Mouse (Mus musculus): ENCODE data around the gene Dnajc30. TPM values are rescaled to one million over a fixed set of nuclear protein-coding genes. Genes with fewer than 3 reads are reported as not detected.
A peak's percentile ranks its signal among the peaks of the same experiment; 100 is the strongest.
"Not testable (repeated sequence)": the region's sequence is repeated elsewhere in the genome, so short reads cannot be mapped to it uniquely, and the experiment has no call there.

Dnajc30 gene
- polyA plus RNA-seq, 1 experiment from 2014 or later: 28.1 TPM

GRCm38 (mm10) chr5:135064909-135065446 is 976 bp downstream of the Dnajc30 start, which contains the start of gene Bud23:
TSS of gene Bud23 (minus strand) at chr5:135064959.
- H3K4me2 ChIP-seq: peak within 1 kb of the TSS; percentile 96
- H3K27ac ChIP-seq (replicated peaks): peak within 1 kb of the TSS; percentile 64
- H3K4me3 ChIP-seq: peak within 1 kb of the TSS; percentile 94
- H3K36me3 ChIP-seq: peaks cover 53% of the 10 kb centered on the region
- not testable (repeated sequence) for ATAC-seq (ENCODE audit: extremely low read depth, insufficient number of reproducible peaks, low FRiP score, low TSS enrichment); H3K27me3 ChIP-seq (replicated peaks); H3K9me3 ChIP-seq
- peak within 1 kb of the TSS; percentile 91 for H3K9ac ChIP-seq
- WGBS: 65% methylated on average over 9 of the region's 9 CpGs
- H3K4me1 ChIP-seq: peaks cover 24% of the 10 kb centered on the region

GRCm38 (mm10) chr5:135066008-135066407 is 2.0 kb downstream of the Dnajc30 start:
- Histone ChIP-seq H3K9ac (no peak overlapping the region), H3K4me3 (no peak overlapping the region), H3K36me3 (peaks cover 43% of the 10 kb centered on the region), H3K27me3 (replicated peaks) (no peaks in the 10 kb centered on the region), H3K27ac (replicated peaks) (no peak overlapping the region), H3K9me3 (peaks cover 6% of the 10 kb centered on the region), H3K4me2 (no peak overlapping the region), H3K4me1 (peaks cover 24% of the 10 kb centered on the region)
- no peak for ATAC-seq (ENCODE audit: extremely low read depth, insufficient number of reproducible peaks, low FRiP score, low TSS enrichment)
- 91% methylated on average over 3 of the region's 3 CpGs for WGBS

GRCm38 (mm10) chr5:135070448-135070847 is 6.4 kb downstream of the Dnajc30 start:
- no peak overlapping the region for H3K9ac ChIP-seq
- ATAC-seq (ENCODE audit: extremely low read depth, insufficient number of reproducible peaks, low FRiP score, low TSS enrichment): no peak
- 78% methylated on average over 3 of the region's 3 CpGs for WGBS
- no peak overlapping the region for H3K4me2 ChIP-seq
- H3K9me3 ChIP-seq: peaks cover 6% of the 10 kb centered on the region
- H3K27me3 ChIP-seq (replicated peaks): peaks cover 8% of the 10 kb centered on the region; the same call in 1 of the 2 replicates
- H3K4me1 ChIP-seq: peaks cover 14% of the 10 kb centered on the region
- H3K4me3 ChIP-seq: no peak overlapping the region
- peaks cover 42% of the 10 kb centered on the region for H3K36me3 ChIP-seq
- no peak overlapping the region for H3K27ac ChIP-seq (replicated peaks)

GRCm38 (mm10) chr5:135072061-135072460 is 8.1 kb downstream of the Dnajc30 start:
- no peak overlapping the region for H3K27ac ChIP-seq (replicated peaks)
- no peak overlapping the region for H3K4me2 ChIP-seq
- no peak overlapping the region for H3K9ac ChIP-seq
- 85% methylated on average over 2 of the region's 2 CpGs for WGBS
- peaks cover 6% of the 10 kb centered on the region for H3K9me3 ChIP-seq
- no peak for ATAC-seq (ENCODE audit: extremely low read depth, insufficient number of reproducible peaks, low FRiP score, low TSS enrichment)
- H3K27me3 ChIP-seq (replicated peaks): peaks cover 8% of the 10 kb centered on the region; the same call in 1 of the 2 replicates
- H3K4me3 ChIP-seq: no peak overlapping the region
- peaks cover 30% of the 10 kb centered on the region for H3K36me3 ChIP-seq
- peaks cover 10% of the 10 kb centered on the region for H3K4me1 ChIP-seq

GRCm38 (mm10) chr5:135072720-135073119 is 8.7 kb downstream of the Dnajc30 start:
- 63% methylated on average over 6 of the region's 6 CpGs for WGBS
- H3K9me3 ChIP-seq: peaks cover 6% of the 10 kb centered on the region
- H3K27ac ChIP-seq (replicated peaks): no peak overlapping the region
- no peak for ATAC-seq (ENCODE audit: extremely low read depth, insufficient number of reproducible peaks, low FRiP score, low TSS enrichment)
- peaks cover 16% of the 10 kb centered on the region for H3K4me1 ChIP-seq
- H3K4me2 ChIP-seq: no peak overlapping the region
- H3K4me3 ChIP-seq: no peak overlapping the region
- no peak overlapping the region for H3K9ac ChIP-seq
- peaks cover 8% of the 10 kb centered on the region; the same call in 1 of the 2 replicates for H3K27me3 ChIP-seq (replicated peaks)
- peaks cover 23% of the 10 kb centered on the region for H3K36me3 ChIP-seq

- Histone ChIP-seq H3K4me1 (peaks cover 19% of the 10 kb centered on the region), H3K4me3 (no peak overlapping the region), H3K4me2 (peak overlapping the region; percentile 34; the same call in 1 of the 2 replicates), H3K36me3 (peaks cover 16% of the 10 kb centered on the region), H3K9ac (peak overlapping the region; percentile 65), H3K27ac (replicated peaks) (no peak overlapping the region), H3K9me3 (peaks cover under 1% of the 10 kb centered on the region), H3K27me3 (replicated peaks) (peaks cover 8% of the 10 kb centered on the region; the same call in 1 of the 2 replicates)
- no peak for ATAC-seq (ENCODE audit: extremely low read depth, insufficient number of reproducible peaks, low FRiP score, low TSS enrichment)
- WGBS: 23% methylated on average over 22 of the region's 26 CpGs
Measured at GRCm38 (mm10) chr5:135073349-135074150, 9.5 kb downstream of the Dnajc30 start.

GRCm38 (mm10) chr5:135075655-135076054 is 11.7 kb downstream of the Dnajc30 start:
- peaks cover 20% of the 10 kb centered on the region for H3K4me1 ChIP-seq
- ATAC-seq (ENCODE audit: extremely low read depth, insufficient number of reproducible peaks, low FRiP score, low TSS enrichment): no peak
- peaks cover 26% of the 10 kb centered on the region for H3K27me3 ChIP-seq (replicated peaks)
- H3K9me3 ChIP-seq: no peaks in the 10 kb centered on the region
- H3K27ac ChIP-seq (replicated peaks): no peak overlapping the region
- no peak overlapping the region for H3K4me3 ChIP-seq
- no peak overlapping the region for H3K4me2 ChIP-seq
- peaks cover 16% of the 10 kb centered on the region for H3K36me3 ChIP-seq
- WGBS: 56% methylated on average over 4 of the region's 4 CpGs
- H3K9ac ChIP-seq: no peak overlapping the region

- Histone ChIP-seq H3K27ac (replicated peaks) (no peak overlapping the region), H3K4me1 (peaks cover 20% of the 10 kb centered on the region), H3K27me3 (replicated peaks) (peaks cover 29% of the 10 kb centered on the region), H3K9ac (no peak overlapping the region; the same call in 1 of the 2 replicates), H3K4me2 (peak overlapping the region; percentile 86; the same call in 1 of the 2 replicates), H3K36me3 (peaks cover 16% of the 10 kb centered on the region), H3K4me3 (no peak overlapping the region), H3K9me3 (no peaks in the 10 kb centered on the region)
- 78% methylated on average over 14 of the region's 14 CpGs for WGBS
- ATAC-seq (ENCODE audit: extremely low read depth, insufficient number of reproducible peaks, low FRiP score, low TSS enrichment): no peak
Measured at GRCm38 (mm10) chr5:135076368-135076767, 12.4 kb downstream of the Dnajc30 start.

GRCm38 (mm10) chr5:135076931-135077505 is 13.0 kb downstream of the Dnajc30 start:
- peaks cover 20% of the 10 kb centered on the region for H3K4me1 ChIP-seq
- peaks cover 15% of the 10 kb centered on the region for H3K36me3 ChIP-seq
- no peaks in the 10 kb centered on the region for H3K9me3 ChIP-seq
- peaks cover 29% of the 10 kb centered on the region for H3K27me3 ChIP-seq (replicated peaks)
- H3K27ac ChIP-seq (replicated peaks): peak overlapping the region; percentile 43; the same call in 1 of the 2 replicates
- H3K4me2 ChIP-seq: peak overlapping the region; percentile 86
- peak overlapping the region; percentile 83 for H3K4me3 ChIP-seq
- peak overlapping the region; percentile 90 for H3K9ac ChIP-seq
- ATAC-seq (ENCODE audit: extremely low read depth, insufficient number of reproducible peaks, low FRiP score, low TSS enrichment): no peak
- WGBS: 32% methylated on average over 14 of the region's 14 CpGs

- Histone ChIP-seq H3K4me3 (peak within 1 kb of the TSS; percentile 83), H3K36me3 (peaks cover 7% of the 10 kb centered on the region; the same call in 1 of the 2 replicates), H3K4me2 (peak within 1 kb of the TSS; percentile 86), H3K9ac (peak within 1 kb of the TSS; percentile 90), H3K27ac (replicated peaks) (peak within 1 kb of the TSS; percentile 43), H3K27me3 (replicated peaks) (peaks cover 29% of the 10 kb centered on the region), H3K9me3 (no peaks in the 10 kb centered on the region), H3K4me1 (peaks cover 20% of the 10 kb centered on the region)
- under 1% methylated on average over 69 of the region's 83 CpGs for WGBS
- peak; percentile 83 for ATAC-seq (ENCODE audit: extremely low read depth, insufficient number of reproducible peaks, low FRiP score, low TSS enrichment)
Measured at GRCm38 (mm10) chr5:135077564-135078481, 13.8 kb downstream of the Dnajc30 start, which contains the start of gene Vps37d. TSS of gene Vps37d (minus strand) at chr5:135078266.

Measured in heart, embryonic 13.5 days (tissue).